Mouse (Mus musculus): Measurements from ENCODE around the gene Kcnmb2. TPM values are rescaled to one million over a fixed set of nuclear protein-coding genes. Genes with fewer than 3 reads are reported as not detected.

Gene Kcnmb2
- polyA plus RNA-seq, 1 experiment from 2014 or later: 0.33 TPM

- Histone ChIP-seq H3K4me3 (no peak overlapping the region), H3K9ac (no peak overlapping the region), H3K4me2 (no peak overlapping the region), H3K9me3 (replicated peaks) (no peaks in the 10 kb centered on the region), H3K27me3 (no peaks in the 10 kb centered on the region), H3K36me3 (no peaks in the 10 kb centered on the region), H3K27ac (no peak overlapping the region), H3K4me1 (replicated peaks) (no peaks in the 10 kb centered on the region)
- no peak for ATAC-seq (replicated peaks; ENCODE audit: insufficient number of reproducible peaks, insufficient read depth, low FRiP score, low read depth)
- 66% methylated on average over 14 of the region's 14 CpGs for WGBS
Measured at GRCm38 (mm10) chr3:32149851-32150570, 247.7 kb downstream of the Kcnmb2 start.

- no peaks in the 10 kb centered on the region for H3K4me1 ChIP-seq (replicated peaks)
- no peaks in the 10 kb centered on the region for H3K27me3 ChIP-seq
- ATAC-seq (replicated peaks; ENCODE audit: insufficient number of reproducible peaks, insufficient read depth, low FRiP score, low read depth): no peak
- no peak overlapping the region for H3K27ac ChIP-seq
- no peak overlapping the region for H3K9ac ChIP-seq
- no peak overlapping the region for H3K4me2 ChIP-seq
- WGBS: 66% methylated on average over 6 of the region's 6 CpGs
- H3K36me3 ChIP-seq: no peaks in the 10 kb centered on the region
- no peaks in the 10 kb centered on the region for H3K9me3 ChIP-seq (replicated peaks)
- H3K4me3 ChIP-seq: no peak overlapping the region
Measured at GRCm38 (mm10) chr3:32180519-32180918, 278.2 kb downstream of the Kcnmb2 start.

DNA sequence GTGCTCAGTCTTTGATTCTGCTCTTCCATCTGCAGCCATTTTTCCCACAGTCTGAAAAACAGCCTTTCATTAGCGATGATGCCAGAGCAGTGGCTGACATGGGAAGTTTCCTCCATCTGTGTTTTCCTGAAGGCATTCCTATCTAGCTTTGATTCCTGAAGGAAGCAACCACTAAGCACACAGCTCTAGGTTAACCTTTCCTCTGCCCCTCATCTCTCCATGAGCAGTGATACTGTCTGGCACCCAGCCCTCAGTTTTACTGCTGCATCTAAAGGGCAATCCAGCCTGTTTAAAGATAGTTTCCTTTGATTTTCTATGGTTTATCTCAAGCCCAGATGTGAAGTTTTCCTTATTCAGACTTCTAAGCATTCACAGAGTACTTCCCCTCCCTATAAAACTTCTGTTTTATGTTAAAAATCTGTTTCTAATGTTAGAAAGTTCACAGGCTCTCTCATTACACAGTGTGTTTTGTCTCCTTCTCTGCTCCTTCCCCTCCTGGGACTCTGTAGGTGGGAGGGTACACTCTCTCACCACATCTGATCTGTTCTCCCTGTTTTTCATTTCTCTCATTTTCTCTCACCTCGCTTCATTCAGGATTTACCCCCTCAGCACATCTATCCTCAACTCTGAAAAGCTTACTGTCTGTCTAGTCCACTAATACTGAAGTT, 283.7 kb downstream of the Kcnmb2 start:
- Histone ChIP-seq H3K27ac (no peak overlapping the region), H3K9me3 (replicated peaks) (no peaks in the 10 kb centered on the region), H3K36me3 (no peaks in the 10 kb centered on the region), H3K4me1 (replicated peaks) (peaks cover 8% of the 10 kb centered on the region), H3K4me3 (no peak overlapping the region), H3K27me3 (no peaks in the 10 kb centered on the region), H3K4me2 (no peak overlapping the region), H3K9ac (no peak overlapping the region)
- 49% methylated on average over 2 of the region's 2 CpGs for WGBS
- ATAC-seq (replicated peaks; ENCODE audit: insufficient number of reproducible peaks, insufficient read depth, low FRiP score, low read depth): no peak

DNA sequence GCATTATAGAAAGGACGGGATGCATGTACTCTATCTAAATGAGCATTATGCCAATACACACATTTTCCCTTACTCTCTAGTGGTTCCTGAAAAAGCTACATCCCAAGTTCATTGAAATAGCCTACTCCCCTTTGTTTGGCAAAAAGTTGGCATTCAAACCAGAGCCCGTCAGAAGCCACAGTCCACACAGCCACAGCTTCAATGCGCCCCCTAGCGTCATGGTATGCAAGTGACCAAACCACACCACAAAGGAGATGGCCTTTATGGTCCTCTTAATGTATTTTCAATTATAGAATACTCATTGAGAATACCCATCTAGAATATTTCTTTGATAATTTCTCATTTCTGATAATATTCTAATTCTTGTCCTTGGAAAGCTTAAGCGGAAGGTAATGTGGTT, 286.2 kb downstream of the Kcnmb2 start:
- H3K9me3 ChIP-seq (replicated peaks): no peaks in the 10 kb centered on the region
- H3K4me2 ChIP-seq: no peak overlapping the region
- ATAC-seq (replicated peaks; ENCODE audit: insufficient number of reproducible peaks, insufficient read depth, low FRiP score, low read depth): no peak
- H3K4me1 ChIP-seq (replicated peaks): peaks cover 8% of the 10 kb centered on the region
- no peaks in the 10 kb centered on the region for H3K36me3 ChIP-seq
- H3K27me3 ChIP-seq: no peaks in the 10 kb centered on the region
- H3K9ac ChIP-seq: no peak overlapping the region
- no peak overlapping the region for H3K4me3 ChIP-seq
- H3K27ac ChIP-seq: no peak overlapping the region
- 35% methylated on average over 5 of the region's 5 CpGs for WGBS

- Histone ChIP-seq H3K36me3 (no peaks in the 10 kb centered on the region), H3K9ac (no peak overlapping the region), H3K27me3 (no peaks in the 10 kb centered on the region), H3K4me2 (no peak overlapping the region), H3K4me1 (replicated peaks) (peaks cover 8% of the 10 kb centered on the region), H3K9me3 (replicated peaks) (no peaks in the 10 kb centered on the region), H3K27ac (no peak overlapping the region), H3K4me3 (no peak overlapping the region)
- ATAC-seq (replicated peaks; ENCODE audit: insufficient number of reproducible peaks, insufficient read depth, low FRiP score, low read depth): no peak
- 57% methylated on average over 2 of the region's 2 CpGs for WGBS
Measured at GRCm38 (mm10) chr3:32188955-32189354, 286.6 kb downstream of the Kcnmb2 start.

DNA sequence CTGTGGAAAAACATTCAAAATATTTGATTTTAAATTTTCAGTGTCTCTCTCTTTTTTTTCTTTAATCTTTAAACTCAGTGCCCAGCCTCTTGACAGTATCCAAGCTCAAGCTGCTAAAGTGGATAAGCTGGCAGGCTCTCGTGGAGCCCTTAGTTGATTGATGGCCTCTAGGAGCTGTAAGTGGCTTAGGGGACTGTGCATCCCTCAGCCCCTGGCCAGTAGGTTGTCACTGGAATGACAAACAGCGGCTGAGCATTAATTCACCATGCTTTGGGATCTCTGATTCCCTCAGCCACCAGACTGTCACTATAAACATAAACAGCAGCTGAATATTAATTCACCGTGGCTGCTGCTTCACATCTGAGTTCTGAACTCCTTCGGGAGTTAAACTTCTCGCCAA, 287.6 kb downstream of the Kcnmb2 start:
- H3K27ac ChIP-seq: no peak overlapping the region
- H3K9ac ChIP-seq: no peak overlapping the region
- ATAC-seq (replicated peaks; ENCODE audit: insufficient number of reproducible peaks, insufficient read depth, low FRiP score, low read depth): no peak
- no peak overlapping the region for H3K4me2 ChIP-seq
- no peaks in the 10 kb centered on the region for H3K36me3 ChIP-seq
- no peaks in the 10 kb centered on the region for H3K27me3 ChIP-seq
- WGBS: 54% methylated on average over 5 of the region's 5 CpGs
- H3K4me1 ChIP-seq (replicated peaks): peaks cover 8% of the 10 kb centered on the region
- no peak overlapping the region for H3K4me3 ChIP-seq
- no peaks in the 10 kb centered on the region for H3K9me3 ChIP-seq (replicated peaks)

DNA sequence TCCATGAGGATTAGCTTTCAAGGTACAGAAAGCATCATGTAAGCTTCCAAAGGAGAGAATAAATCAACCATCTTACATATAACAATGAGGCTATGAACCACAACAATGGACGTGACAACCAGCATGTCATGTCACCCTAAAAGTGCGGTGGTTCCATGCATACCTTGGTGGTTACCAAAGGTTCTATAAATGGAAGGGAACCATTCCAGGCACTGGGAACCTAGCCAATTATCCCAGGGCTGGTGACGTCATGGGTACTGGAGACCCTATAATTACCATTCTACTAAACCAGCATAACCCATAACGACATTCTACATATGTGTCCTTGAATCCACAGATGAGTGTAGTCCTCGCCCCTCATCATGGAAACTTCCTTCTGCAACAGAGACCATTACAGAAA, 291.7 kb downstream of the Kcnmb2 start:
- Histone ChIP-seq H3K9ac (no peak overlapping the region), H3K36me3 (no peaks in the 10 kb centered on the region), H3K4me2 (no peak overlapping the region), H3K4me1 (replicated peaks) (peaks cover 8% of the 10 kb centered on the region), H3K27ac (no peak overlapping the region), H3K27me3 (no peaks in the 10 kb centered on the region), H3K9me3 (replicated peaks) (no peaks in the 10 kb centered on the region), H3K4me3 (no peak overlapping the region)
- WGBS: 47% methylated on average over 5 of the region's 5 CpGs
- peak; percentile 53; the same call in 1 of the 2 replicates for ATAC-seq (replicated peaks; ENCODE audit: insufficient number of reproducible peaks, insufficient read depth, low FRiP score, low read depth)

DNA sequence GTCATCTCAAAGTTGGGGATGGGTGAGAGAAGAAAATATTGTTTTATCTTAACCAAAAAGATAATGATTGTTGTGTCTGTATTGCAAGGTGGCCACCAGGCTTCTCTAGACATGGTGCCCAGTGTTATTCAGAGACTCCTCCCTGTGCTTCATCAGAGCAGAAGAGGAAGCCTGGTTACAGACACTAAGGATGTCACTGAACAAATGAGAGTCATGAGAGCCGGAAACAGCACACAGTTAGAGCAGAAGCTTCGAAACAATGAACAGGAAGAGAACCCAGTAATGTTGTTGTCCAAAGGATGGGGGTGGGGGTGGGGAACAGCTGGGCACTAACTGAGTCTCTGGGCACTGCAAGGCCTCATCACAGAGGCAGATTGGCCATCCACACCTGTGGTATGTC, 324.4 kb downstream of the Kcnmb2 start:
- 65% methylated on average over 2 of the region's 2 CpGs for WGBS
- no peak overlapping the region for H3K4me2 ChIP-seq
- H3K4me3 ChIP-seq: no peak overlapping the region
- no peaks in the 10 kb centered on the region for H3K27me3 ChIP-seq
- no peaks in the 10 kb centered on the region for H3K9me3 ChIP-seq (replicated peaks)
- no peak for ATAC-seq (replicated peaks; ENCODE audit: insufficient number of reproducible peaks, insufficient read depth, low FRiP score, low read depth)
- H3K27ac ChIP-seq: no peak overlapping the region
- H3K9ac ChIP-seq: no peak overlapping the region
- no peaks in the 10 kb centered on the region for H3K36me3 ChIP-seq
- no peaks in the 10 kb centered on the region for H3K4me1 ChIP-seq (replicated peaks)

DNA sequence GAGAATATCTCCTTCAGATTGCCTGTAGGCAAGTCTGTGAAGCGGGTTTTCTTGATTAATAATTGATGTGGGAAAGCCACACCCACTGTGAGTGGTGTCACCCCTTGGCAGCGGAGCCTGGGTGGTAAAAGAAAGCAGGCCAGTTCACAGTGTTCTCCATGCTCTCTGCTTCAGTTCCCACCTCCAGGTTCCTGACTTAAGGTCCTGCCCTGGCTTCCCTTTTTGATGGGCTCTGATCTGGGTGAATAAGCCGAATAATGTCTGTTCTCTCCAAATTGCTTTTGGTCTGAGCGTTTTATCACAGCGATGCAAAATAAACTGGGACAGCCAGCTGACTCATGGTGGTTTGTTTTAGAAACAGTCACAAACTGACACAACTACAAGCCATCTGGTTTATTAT, 334.5 kb downstream of the Kcnmb2 start:
- WGBS: 73% methylated on average over 5 of the region's 5 CpGs
- H3K4me3 ChIP-seq: no peak overlapping the region
- no peaks in the 10 kb centered on the region for H3K27me3 ChIP-seq
- H3K4me2 ChIP-seq: no peak overlapping the region
- no peak overlapping the region for H3K9ac ChIP-seq
- no peaks in the 10 kb centered on the region for H3K36me3 ChIP-seq
- H3K9me3 ChIP-seq (replicated peaks): no peaks in the 10 kb centered on the region
- H3K4me1 ChIP-seq (replicated peaks): no peaks in the 10 kb centered on the region
- no peak for ATAC-seq (replicated peaks; ENCODE audit: insufficient number of reproducible peaks, insufficient read depth, low FRiP score, low read depth)
- H3K27ac ChIP-seq: no peak overlapping the region
